Mouse (Mus musculus) heart, postnatal 4 days (tissue): Measurements from ENCODE around the gene Myo1a. TPM values are rescaled to one million over a fixed set of nuclear protein-coding genes. Genes with fewer than 3 reads are reported as not detected.
"Not testable (repeated sequence)": the region's sequence is repeated elsewhere in the genome, so short reads cannot be mapped to it uniquely, and the experiment has no call there.

ENCODE experiments used
- DNase-seq: peaks from one replicate; pipeline ENCODE4 v3.0.0; 2021
- total RNA-seq, 2 experiments: library from RNA; stranded (reverse); gene quantifications; 2 replicates each; pipeline ENCODE4 v1.2.3; 2021

Myo1a gene
- total RNA-seq, 2 experiments from 2014 or later = 0.10 to 0.36 TPM

DNA sequence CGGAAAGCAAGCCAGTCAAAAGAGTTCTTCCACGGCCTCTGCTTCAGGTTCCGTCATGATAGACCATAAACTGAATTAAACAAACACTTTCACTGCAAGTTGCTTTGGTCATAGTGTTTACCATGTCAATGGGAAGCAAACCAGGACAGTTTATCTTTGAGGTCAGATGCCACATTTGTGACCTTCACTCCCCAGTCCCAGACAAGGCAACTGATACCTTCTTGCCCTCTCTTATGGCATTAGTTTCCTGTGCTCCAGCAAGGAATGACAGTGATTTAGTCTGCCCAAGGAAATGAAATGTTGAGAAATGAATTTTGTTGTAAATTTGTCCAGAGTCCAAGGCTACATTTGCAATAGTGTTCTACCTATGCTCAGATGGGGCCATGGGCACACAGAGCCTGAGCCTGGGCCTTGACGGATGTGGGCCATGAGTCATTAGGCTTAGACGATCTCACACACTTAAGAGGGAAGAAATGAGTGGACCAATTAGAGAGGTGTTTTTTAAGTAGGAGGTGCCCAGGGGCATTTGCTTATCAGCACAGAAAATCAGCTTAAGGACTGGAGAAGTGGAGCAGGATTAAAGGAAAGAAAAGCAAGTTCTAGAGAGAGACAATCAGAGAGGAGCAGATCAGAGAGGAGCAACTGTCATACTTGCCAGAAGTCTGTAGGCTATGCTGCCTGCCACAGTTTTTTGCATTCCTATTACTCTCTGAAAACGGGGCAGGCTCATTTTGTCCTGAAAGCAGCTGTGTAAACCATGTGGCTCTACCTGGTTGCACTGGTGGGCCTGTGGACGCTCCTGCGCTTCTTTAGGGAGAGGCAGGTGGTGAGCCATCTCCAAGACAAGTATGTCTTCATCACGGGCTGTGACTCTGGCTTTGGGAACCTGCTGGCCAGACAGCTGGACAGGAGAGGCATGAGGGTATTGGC, 54.5 kb downstream of the Myo1a start, which contains the start of the genes Rdh1 and Rdh16f1:
Rdh1 (plus strand) TSS at position 541 of the 930 bp plus-strand sequence.
Rdh16f1 (plus strand) TSS at position 607 of the 930 bp plus-strand sequence.
- no peak for DNase-seq

DNA sequence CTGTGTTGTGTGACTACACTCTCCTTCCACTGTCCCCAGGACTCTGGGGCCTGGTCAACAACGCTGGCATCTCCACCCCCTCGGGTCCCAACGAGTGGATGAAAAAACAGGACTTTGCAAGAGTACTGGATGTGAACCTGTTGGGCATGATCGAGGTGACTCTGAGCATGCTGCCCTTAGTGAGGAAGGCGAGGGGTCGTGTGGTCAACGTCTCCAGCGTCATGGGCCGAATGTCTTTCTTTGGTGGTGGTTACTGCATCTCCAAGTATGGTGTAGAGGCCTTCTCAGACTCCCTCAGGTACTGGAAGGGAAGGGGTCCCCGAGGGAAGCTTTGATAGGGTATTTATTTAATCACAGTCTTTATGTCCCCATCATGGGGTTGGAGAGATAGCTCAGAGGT, 58.0 kb downstream of the Myo1a start:
- DNase-seq = not testable (repeated sequence)

DNA sequence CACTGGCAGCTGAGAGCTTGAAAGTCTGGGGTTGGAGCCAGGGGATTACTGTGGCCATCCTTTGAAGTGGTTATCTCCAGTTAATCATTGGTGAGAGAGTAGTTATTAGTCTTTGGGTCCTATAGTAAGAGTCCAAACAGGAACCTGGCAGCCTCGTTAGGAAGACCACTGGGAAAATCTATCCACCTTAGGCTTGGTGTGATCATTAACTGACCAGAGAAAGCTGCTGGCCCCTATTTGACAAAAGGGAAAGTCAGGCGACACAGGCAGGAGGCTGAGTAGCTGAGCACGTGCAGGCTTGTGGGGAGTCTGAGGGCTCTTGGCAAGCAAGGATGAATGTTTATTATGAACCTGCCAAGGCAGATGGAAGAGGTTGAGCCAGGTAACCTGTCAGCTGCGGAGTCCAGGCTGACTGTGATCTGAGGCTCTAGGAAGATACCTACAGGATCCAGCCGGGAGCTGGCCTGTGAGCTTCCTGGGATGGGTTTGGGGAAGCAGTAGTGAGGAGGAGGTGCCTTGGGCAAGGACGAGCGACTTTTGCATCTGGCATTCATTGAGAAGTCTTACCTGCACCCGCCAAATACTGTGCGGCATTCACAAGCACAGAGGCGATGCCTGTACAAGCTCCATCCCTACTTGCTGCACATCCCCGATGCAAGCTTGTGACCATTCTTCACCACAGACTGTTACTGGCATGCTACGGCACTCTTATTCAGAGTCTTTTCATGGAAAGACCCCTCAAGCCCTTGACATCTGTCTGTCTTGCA, 59.1 kb downstream of the Myo1a start:
- DNase-seq = no peak

- no peak for DNase-seq
These were observed 61.6 kb downstream of the Myo1a start for GRCm38 (mm10) chr10:127766564-127766963.

Other genes starting within 250 kb of the Myo1a start
- 1 to 10 TPM; 1.8 to 1.9 TPM for gene Stac3, start 203.5 kb upstream of the Myo1a start, total RNA-seq
- 10 to 100 TPM; 34.2 to 34.9 TPM for gene Ndufa4l2, start 190.2 kb upstream of the Myo1a start, total RNA-seq
- gene Shmt2, start 182.7 kb upstream of the Myo1a start, total RNA-seq = 10 to 100 TPM; 43.7 to 45.1 TPM
- gene Nxph4, start 170.6 kb upstream of the Myo1a start, total RNA-seq = under 1 TPM; 0.83 to 0.97 TPM
- gene Lrp1, start 84.0 kb upstream of the Myo1a start, total RNA-seq = 10 to 100 TPM; 68.8 to 73.0 TPM
- gene Stat6, start 62.2 kb upstream of the Myo1a start, total RNA-seq = 10 to 100 TPM; 41.7 to 42.1 TPM
- gene Nemp1, start 38.3 kb upstream of the Myo1a start, total RNA-seq = 1 to 10 TPM; 8.9 TPM
- gene Nab2, start 36.6 kb upstream of the Myo1a start, total RNA-seq = 10 to 100 TPM; 13.5 to 14.9 TPM
- gene Tac2, start 19.3 kb downstream of the Myo1a start, total RNA-seq = not detected
- gene Zbtb39, start 34.4 kb downstream of the Myo1a start, total RNA-seq = 1 to 10 TPM; 9.6 to 9.8 TPM
- 1 to 10 TPM; 5.6 to 6.8 TPM for gene Gpr182, start 46.6 kb downstream of the Myo1a start, total RNA-seq
- gene Rdh1, start 54.6 kb downstream of the Myo1a start, total RNA-seq = under 1 TPM; 0.14 TPM
- gene Rdh16f1, start 54.6 kb downstream of the Myo1a start, total RNA-seq = under 1 TPM in 1 of 2 experiments, not detected in 1; 0.14 TPM
- under 1 TPM in 1 of 2 experiments, not detected in 1; 0.19 TPM for gene Rdh9, start 71.2 kb downstream of the Myo1a start, total RNA-seq
- not detected for gene Rdh16, start 96.0 kb downstream of the Myo1a start, total RNA-seq
- not detected for gene Rdh19, start 144.8 kb downstream of the Myo1a start, total RNA-seq
- not detected for gene Rdh16f2, start 161.3 kb downstream of the Myo1a start, total RNA-seq
- not detected for gene Rdh7, start 183.6 kb downstream of the Myo1a start, total RNA-seq
- not detected for gene Sdr9c7, start 193.3 kb downstream of the Myo1a start, total RNA-seq